Mouse (Mus musculus) left cerebral cortex, postnatal 10 days (tissue): ENCODE data around the gene Atp2b1. TPM values are rescaled to one million over a fixed set of nuclear protein-coding genes. Genes with fewer than 3 reads are reported as not detected.

Experiments used
- DNase-seq, 2 experiments: peaks; one replicate each; pipeline ENCODE4 v3.0.0; 2021 to 2022; ENCODE audit warnings: low spot score in 2 of 2, mixed read lengths in 1 of 2; ENCODE audit errors: extremely low spot score in 1 of 2
- intact Hi-C: fragments of 180-260 bp; cut with DNase I; formaldehyde crosslinking; loops from one replicate; pipeline ENCODE4 v1.15.1; 2025
- total RNA-seq, 2 experiments: library from RNA; stranded (reverse); gene quantifications; 2 replicates each; pipeline ENCODE4 v1.2.3; 2021

Gene Atp2b1
- total RNA-seq, 2 experiments from 2014 or later = 655 to 659 TPM

GRCm38 (mm10) chr10:98954230-98954993, 40.2 kb downstream of the Atp2b1 start:
- DNase-seq = no peak
- intact Hi-C loops = no loop called here

- no peak for DNase-seq
- intact Hi-C loops = no loop called here
Observed at GRCm38 (mm10) chr10:98956124-98956523, 41.9 kb downstream of the Atp2b1 start.

- no peak for DNase-seq
- intact Hi-C loops = no loop called here
Observed at GRCm38 (mm10) chr10:98958752-98959151, 44.5 kb downstream of the Atp2b1 start.

GRCm38 (mm10) chr10:98959385-98959784, 45.2 kb downstream of the Atp2b1 start:
- intact Hi-C loops = no loop called here
- DNase-seq = peak; percentile 38 to 62

- no peak for DNase-seq
- intact Hi-C loops = no loop called here
Observed at GRCm38 (mm10) chr10:98960911-98961310, 46.7 kb downstream of the Atp2b1 start.

GRCm38 (mm10) chr10:98962092-98962491, 47.9 kb downstream of the Atp2b1 start:
- peak; percentile 23 to 45 for DNase-seq
- intact Hi-C loops = no loop called here

GRCm38 (mm10) chr10:98966407-98967215, 52.4 kb downstream of the Atp2b1 start:
- intact Hi-C loops = no loop called here
- no peak for DNase-seq

GRCm38 (mm10) chr10:98967240-98967891, 53.2 kb downstream of the Atp2b1 start:
- intact Hi-C loops = no loop called here
- DNase-seq = no peak

GRCm38 (mm10) chr10:98970917-98971316, 56.7 kb downstream of the Atp2b1 start:
- DNase-seq = no peak
- intact Hi-C loops = no loop called here

GRCm38 (mm10) chr10:98972359-98972758, 58.2 kb downstream of the Atp2b1 start:
- DNase-seq = no peak
- intact Hi-C loops = no loop called here

- intact Hi-C loops = no loop called here
- DNase-seq = no peak
Observed at GRCm38 (mm10) chr10:98972912-98973605, 58.9 kb downstream of the Atp2b1 start.

- intact Hi-C loops = no loop called here
- DNase-seq = no peak
Observed at GRCm38 (mm10) chr10:98974645-98975044, 60.4 kb downstream of the Atp2b1 start.

- intact Hi-C loops = no loop called here
- DNase-seq = no peak
Observed at GRCm38 (mm10) chr10:98975611-98976010, 61.4 kb downstream of the Atp2b1 start.

GRCm38 (mm10) chr10:98976877-98977494, 62.8 kb downstream of the Atp2b1 start:
- DNase-seq = no peak
- intact Hi-C loops = no loop called here

GRCm38 (mm10) chr10:98978766-98979165, 64.6 kb downstream of the Atp2b1 start:
- DNase-seq = no peak
- intact Hi-C loops = no loop called here

GRCm38 (mm10) chr10:98979296-98979695, 65.1 kb downstream of the Atp2b1 start:
- intact Hi-C loops = no loop called here
- no peak for DNase-seq

GRCm38 (mm10) chr10:98979951-98980350, 65.7 kb downstream of the Atp2b1 start:
- intact Hi-C loops = no loop called here
- no peak for DNase-seq

GRCm38 (mm10) chr10:98991964-98992363, 77.8 kb downstream of the Atp2b1 start:
- no peak for DNase-seq
- intact Hi-C loops = no loop called here

GRCm38 (mm10) chr10:98993186-98993585, 79.0 kb downstream of the Atp2b1 start:
- no peak for DNase-seq
- intact Hi-C loops = no loop called here
